Mouse (Mus musculus) kidney, adult 2 months (tissue): Measurements from ENCODE around the gene Cd3d.

Experiments
- CTCF ChIP-seq: fragments of 200-500 bp; conservative IDR thresholded peaks from 2 replicates; pipeline ENCODE4 v1.5.1; 2011; ENCODE audit warnings: low read depth, mild to moderate bottlenecking, control low read depth, low read length, moderate library complexity, mixed read lengths; ENCODE audit not compliant: insufficient read depth, insufficient read length
- POLR2A ChIP-seq: fragments of 200-500 bp; IDR thresholded peaks from one replicate; pipeline ENCODE4 v1.6.1; 2011; ENCODE audit warnings: low read depth, low read length, control low read depth

DNA sequence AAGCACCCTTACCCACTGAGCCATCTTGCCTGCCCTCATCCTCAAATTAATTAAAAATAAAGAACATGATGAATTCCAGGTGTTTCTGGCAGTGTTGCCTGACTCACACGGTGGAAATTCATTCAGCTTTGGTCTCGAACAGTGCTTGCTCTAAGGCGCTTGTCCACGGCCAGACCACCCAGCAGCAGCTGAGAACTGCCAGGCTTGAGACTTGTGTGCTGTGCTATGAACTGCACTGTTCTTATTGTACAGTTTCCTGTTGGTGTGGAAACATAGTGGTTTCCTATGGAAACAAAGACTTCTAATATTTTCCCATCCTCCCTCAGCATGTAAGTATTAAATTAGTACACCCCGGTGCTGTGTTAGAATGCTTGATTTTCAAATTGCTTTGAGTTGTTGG, 5.4 kb downstream of the Cd3d start:
- no peak for TF ChIP-seq POLR2A
- no peak for TF ChIP-seq CTCF
